Mouse (Mus musculus) cerebellum, postnatal 4 days (tissue): ENCODE data around the gene Kcnab2.

ENCODE experiments used
- DNase-seq, 2 experiments: peaks; one replicate each; pipeline ENCODE4 v3.0.0; 2022; ENCODE audit warnings: low spot score in 2 of 2, mixed read lengths in 1 of 2

Kcnab2 gene

DNA sequence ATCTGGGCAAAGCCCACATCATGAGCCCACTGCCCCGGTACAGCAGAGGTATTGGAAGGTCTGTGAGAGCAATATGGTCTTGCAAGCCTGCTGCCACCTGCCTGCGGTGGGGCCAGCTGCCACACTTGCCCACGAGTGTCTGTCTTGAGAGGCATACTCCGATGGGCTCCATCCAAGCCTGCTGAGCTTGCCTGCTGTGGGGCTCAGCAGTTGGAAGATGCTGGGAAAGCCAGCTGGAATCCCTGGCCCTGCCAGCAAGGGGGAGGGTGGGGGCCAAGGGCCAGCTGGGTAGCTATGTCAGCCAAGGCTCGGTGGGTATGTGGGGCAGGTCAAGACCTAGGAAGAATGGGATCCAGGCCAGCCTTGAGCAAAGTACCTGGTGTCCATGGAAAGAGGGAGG lies 85.5 kb downstream of the Kcnab2 start:
- DNase-seq = peak in 1 of 2 experiments; percentile 75

- DNase-seq = peak in 1 of 2 experiments; percentile 47
Observed at GRCm38 (mm10) chr4:152385644-152386043, 92.0 kb downstream of the Kcnab2 start.

DNA sequence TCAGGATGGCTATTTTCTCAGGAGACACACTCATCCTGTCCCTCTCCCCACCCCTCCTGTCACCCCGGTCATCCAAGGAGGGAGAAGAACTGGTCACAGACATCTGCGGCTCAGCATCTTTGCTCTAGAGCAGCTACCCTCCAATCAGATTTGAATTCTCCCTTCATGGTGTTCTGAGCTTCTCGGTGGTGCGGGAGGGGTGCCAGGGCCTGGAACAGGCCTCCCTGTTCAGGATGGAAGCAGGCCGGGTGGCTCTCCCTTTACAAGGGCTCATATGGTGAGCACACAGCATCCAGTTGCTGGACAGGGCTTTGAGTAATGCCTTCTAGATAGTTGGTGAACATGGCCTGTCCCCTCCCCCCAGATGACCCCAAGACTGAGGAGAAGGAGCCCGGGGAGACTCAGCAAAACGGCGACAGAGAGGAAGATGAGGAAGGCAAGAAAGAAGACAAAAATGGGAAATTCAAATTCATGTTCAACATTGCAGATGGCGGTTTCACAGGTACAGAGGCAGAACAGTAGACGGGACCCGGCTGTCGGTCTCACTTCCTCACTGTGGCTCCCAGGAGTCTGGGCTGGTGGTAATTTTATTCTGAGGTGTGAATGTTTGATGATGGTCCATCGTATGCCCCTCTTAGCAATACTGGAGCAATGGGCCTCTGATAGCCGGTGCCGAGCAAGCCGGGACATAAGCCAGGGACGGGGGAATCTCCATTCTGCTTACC lies 95.0 kb downstream of the Kcnab2 start:
- DNase-seq = no peak

- no peak for DNase-seq
Observed at GRCm38 (mm10) chr4:152365228-152365627, 112.4 kb downstream of the Kcnab2 start.

GRCm38 (mm10) chr4:152362180-152362579 lies 115.5 kb downstream of the Kcnab2 start:
- DNase-seq = no peak

- no peak for DNase-seq
Observed at GRCm38 (mm10) chr4:152360855-152361254, 116.8 kb downstream of the Kcnab2 start.

GRCm38 (mm10) chr4:152359700-152360099 lies 118.0 kb downstream of the Kcnab2 start:
- no peak for DNase-seq

DNA sequence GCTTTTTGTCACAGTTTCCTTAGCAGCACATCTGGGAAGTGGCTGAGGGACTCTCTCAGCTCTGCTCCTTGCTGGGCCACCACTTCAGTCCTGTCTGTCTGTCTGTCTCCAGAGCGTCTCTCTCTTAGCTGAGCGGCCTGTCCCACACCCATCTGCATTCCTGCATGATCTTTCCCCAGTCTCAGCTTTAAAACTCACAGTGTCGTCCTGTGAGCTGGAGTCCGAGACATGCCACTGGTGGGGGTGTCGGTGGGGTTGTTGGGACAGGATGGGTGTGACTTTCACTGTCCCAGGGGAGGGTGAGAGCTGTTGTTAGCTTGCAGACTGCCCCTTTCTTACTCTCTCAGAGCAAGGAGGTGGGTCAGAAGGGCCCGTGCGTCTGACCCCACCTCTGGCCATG lies 122.0 kb downstream of the Kcnab2 start:
- DNase-seq = no peak

DNA sequence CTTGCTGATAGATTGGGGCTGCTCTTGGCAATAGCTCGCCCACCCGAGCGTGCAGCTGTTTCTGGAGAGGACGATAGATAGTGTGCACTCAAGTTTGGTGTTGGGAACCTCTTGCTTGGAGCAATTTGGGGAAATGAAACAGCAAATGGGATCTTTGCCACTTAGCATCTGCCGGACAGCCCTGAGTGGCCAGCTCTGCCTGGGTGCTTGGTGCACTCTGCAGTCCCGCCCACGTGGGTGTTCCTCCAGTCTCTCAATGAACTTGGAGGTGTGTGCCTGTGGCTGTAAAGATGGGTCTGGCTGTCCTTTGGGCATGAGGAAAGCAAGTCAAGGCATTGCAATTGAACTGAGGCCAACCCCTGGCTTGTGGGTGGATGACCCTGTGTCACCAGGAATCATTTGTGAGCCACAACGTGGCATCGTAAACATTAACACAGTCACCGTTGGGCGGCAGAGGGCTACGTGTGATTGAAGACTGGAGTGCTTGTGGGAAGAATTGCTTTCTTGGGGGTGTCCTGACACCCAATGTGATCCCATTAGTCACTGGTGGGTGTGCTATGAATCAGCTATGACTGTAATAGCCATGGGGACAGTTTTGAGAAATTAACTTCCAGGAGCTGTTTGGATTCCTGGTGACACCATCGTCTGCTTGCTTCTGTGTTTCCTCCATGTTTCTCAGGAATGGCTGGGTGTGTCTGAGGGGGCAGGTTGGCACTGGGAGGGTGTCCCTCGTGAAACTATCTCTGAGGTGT lies 123.6 kb downstream of the Kcnab2 start:
- DNase-seq = no peak

GRCm38 (mm10) chr4:152351422-152352305 lies 126.0 kb downstream of the Kcnab2 start:
- no peak for DNase-seq

- DNase-seq = no peak
Observed at GRCm38 (mm10) chr4:152350722-152351421, 126.8 kb downstream of the Kcnab2 start.

DNA sequence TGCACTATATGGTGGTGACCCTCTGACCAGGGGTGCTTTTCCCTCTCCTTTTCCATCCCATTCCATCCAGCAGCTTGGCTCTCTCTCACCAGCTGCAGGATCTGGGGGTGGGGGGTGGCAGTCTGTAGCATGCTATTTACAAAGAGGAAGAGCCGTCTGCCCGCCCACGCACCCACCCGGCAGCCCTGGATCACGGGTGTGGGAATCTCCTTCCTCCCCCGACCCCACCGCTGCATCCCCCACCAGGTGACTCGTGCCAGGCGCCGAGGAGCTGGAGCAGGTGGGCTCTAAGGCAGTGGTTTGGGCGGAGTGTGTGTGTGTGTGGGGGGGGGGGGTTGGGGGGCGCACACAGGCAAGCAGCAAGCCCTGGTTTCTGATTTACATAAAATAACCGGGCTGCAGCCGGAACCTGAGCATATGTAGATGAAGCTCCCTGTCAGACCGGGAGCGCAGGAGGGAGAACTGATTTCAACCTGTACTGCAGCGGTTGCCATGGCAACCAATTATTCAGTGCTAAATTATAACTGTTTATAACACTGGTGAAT lies 127.8 kb downstream of the Kcnab2 start:
- DNase-seq = no peak

- DNase-seq = no peak
Observed at GRCm38 (mm10) chr4:152345120-152345889, 132.4 kb downstream of the Kcnab2 start.

- no peak for DNase-seq
Observed at GRCm38 (mm10) chr4:152344651-152345050, 133.0 kb downstream of the Kcnab2 start.

DNA sequence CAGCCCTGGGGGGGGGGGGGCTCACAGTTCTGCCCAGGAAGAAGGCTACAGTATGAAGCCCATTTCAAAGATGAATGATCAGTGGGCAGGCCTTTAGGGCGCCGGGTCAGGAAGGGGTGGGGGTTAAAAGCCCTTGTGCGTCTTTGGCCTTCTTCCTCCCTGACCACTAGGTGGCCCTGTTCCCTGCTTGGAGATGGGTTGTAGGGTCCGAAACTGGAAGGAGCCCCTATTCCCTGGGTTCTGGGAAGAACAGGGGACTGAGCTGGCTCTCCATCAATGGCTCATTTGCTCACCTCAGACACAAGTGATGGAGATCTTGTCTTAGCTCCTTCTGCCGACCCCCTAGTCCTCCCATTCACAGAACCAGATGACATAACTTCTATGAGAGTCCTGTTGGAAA lies 134.4 kb downstream of the Kcnab2 start:
- DNase-seq = peak in 1 of 2 experiments; percentile 55
